Mouse (Mus musculus) MEL (cell line): ENCODE measurements around the gene Arrdc1.

Experiments used
- CTCF ChIP-seq, 3 experiments: IDR thresholded peaks in 2 of 3; conservative IDR thresholded peaks in 1 of 3; 2 replicates each; pipeline ENCODE4 v1.5.1; 2011 to 2012; ENCODE audit warnings: low read length in 3 of 3, low read depth in 2 of 3, mild to moderate bottlenecking in 2 of 3, improper control_type of control experiment in 1 of 3, inconsistent platforms in 1 of 3, mixed read lengths in 1 of 3, moderate library complexity in 1 of 3; ENCODE audit not compliant: control insufficient read depth in 1 of 3, insufficient read depth in 1 of 3, poor library complexity in 1 of 3, severe bottlenecking in 1 of 3
- GABPA ChIP-seq: IDR thresholded peaks from 2 replicates; pipeline ENCODE4 v1.6.1; 2012; ENCODE audit warnings: low read depth, mild to moderate bottlenecking, inconsistent platforms, low read length, improper control_type of control experiment, moderate library complexity
- MXI1 ChIP-seq: IDR thresholded peaks from 2 replicates; pipeline ENCODE4 v1.6.1; 2011; ENCODE audit warnings: mild to moderate bottlenecking, low read depth, low read length, improper control_type of control experiment
- POLR2A ChIP-seq, 2 experiments: IDR thresholded peaks; 2 replicates each; pipeline ENCODE4 v1.6.1; 2011 to 2012; ENCODE audit warnings: low read length in 2 of 2, mild to moderate bottlenecking in 2 of 2, control low read depth in 1 of 2, improper control_type of control experiment in 1 of 2, low read depth in 1 of 2, moderate library complexity in 1 of 2; ENCODE audit not compliant: control insufficient read depth in 1 of 2, insufficient read depth in 1 of 2, poor library complexity in 1 of 2

DNA sequence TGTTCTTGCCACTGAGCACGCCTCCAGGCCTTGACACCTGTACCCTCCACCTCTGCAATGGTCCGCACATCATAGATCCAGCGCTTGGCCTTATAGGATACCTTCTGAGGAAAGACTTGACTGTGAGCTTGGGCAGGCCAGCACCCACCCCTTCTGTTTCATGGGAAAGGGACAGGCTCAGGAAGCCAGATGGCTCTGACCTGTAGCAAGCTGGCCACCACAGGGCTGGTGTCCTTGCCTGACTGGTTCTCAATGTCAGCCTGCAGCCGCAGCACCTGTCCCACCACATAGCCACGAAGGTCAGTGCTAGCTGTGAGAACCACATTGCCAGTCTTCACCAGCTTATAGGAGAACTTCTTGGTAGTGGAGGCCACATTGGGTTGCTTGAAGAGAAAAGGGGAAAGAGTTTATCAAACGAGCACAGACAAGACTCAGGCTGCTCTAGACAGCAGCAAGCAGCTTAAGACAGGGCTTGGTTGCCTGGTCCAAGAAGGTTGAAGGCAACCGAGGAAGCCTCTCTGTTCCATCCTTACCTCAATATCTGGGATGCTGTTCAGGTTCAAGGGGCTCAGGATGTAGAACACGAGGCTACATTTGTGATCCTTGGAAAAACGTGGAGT, 8.6 kb downstream of the Arrdc1 start:
- TF ChIP-seq CTCF (IDR thresholded peaks at IDR 0.05 in 2 of 3, conservative IDR thresholded peaks at IDR 0.05 in 1 of 3; ENCODE audit: control insufficient read depth in 1 of 3, insufficient read depth in 1 of 3, low read depth in 2 of 3, low read length in 3 of 3, poor library complexity in 1 of 3, severe bottlenecking in 1 of 3) (no peak), MXI1 (no peak), GABPA (no peak), POLR2A (IDR thresholded peaks at IDR 0.05; ENCODE audit: control insufficient read depth in 1 of 2, insufficient read depth in 1 of 2, low read depth in 1 of 2, low read length in 2 of 2, poor library complexity in 1 of 2) (no peak)
